Mouse (Mus musculus) ovary, adult 2 months (tissue): ENCODE results near the gene Lexm. TPM values are rescaled to one million over a fixed set of nuclear protein-coding genes. Genes with fewer than 3 reads are reported as not detected.

Experiments
- polyA plus RNA-seq: library from polyadenylated mRNA; depleted of rRNA; stranded (reverse); fragments of >200 nt; gene quantifications from 2 replicates; pipeline ENCODE4 v1.2.3, GENCODE M21; 2012; rRNA removed

The Lexm gene
- polyA plus RNA-seq = not detected in 2 replicates

DNA sequence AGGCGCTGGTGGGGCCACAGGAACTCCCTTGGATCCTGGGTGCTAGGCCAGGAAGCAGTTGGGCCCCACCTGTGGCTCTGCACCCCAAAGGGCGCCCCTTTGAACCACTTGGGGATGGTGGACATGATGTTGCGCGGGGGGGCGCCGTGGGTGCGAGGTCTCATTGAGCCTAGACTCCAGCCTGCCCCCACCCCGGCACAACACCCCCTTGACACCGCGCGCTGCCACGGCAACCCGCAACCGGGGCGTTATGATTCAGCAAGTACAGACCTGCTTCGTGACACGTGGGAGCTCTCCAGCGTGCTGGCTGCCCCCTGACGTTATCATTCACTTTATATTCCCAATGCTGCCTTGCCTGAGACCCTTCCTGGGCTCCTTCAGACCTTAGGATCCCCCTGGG lies at the start of gene Lexm:
Gene Lexm (minus strand): TSS at position 186 of the 400 bp plus-strand sequence.

DNA sequence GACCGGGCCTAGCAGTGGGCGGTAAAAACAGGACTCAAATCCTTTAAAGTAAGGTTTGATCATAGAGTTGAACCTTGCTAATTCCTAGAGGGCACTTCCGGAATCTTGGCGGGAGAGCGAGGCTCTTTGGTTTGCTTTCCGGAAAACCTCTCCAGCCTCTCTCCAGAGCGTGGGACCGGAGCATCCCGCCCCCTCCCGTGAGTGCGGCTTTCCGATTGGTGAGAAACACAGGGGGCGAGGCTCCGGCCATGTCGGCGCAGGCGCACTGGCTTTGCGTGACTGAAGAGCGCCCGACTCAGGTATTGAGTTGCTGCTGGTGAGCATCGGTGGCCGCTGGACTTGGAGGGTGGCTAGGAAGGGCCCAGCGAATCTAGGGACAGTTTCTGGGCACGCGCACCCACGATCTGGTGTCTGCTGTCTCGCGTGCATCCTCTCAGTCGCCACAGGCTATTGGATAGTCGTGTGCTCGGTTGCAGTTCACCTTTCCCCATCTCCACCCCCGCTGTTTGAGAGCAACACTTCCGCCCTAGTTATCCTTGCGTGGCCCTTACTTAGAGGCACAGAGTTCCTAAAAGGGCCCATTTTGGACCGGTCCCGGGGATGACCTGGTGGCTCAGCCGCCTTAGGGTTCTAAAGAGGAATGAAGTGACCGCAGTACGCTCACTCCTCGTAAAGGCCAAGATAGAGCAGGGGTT lies 33.9 kb upstream of the Lexm start, which contains the start of gene Pars2:
Gene Pars2 (plus strand): TSS at position 237 of the 695 bp plus-strand sequence.

GRCm38 (mm10) chr4:106622030-106622493 lies 5.0 kb upstream of the Lexm start, which contains the start of gene Ttc22:
Gene Ttc22 (plus strand): TSS chr4:106622432.

GRCm38 (mm10) chr4:106560846-106561781 lies 55.9 kb downstream of the Lexm start, which contains the start of gene Dhcr24:
Gene Dhcr24 (plus strand): TSS chr4:106561038.

Other genes with a start within 250 kb of the Lexm start
- 0.61 and 1.3 TPM in 2 replicates for gene Pcsk9, start 152.9 kb downstream of the Lexm start, polyA plus RNA-seq
- 0.05 and 0.17 TPM in 2 replicates for gene Bsnd, start 125.0 kb downstream of the Lexm start, polyA plus RNA-seq
- 146 and 162 TPM in 2 replicates for gene Dhcr24, start 56.2 kb downstream of the Lexm start, polyA plus RNA-seq
- gene Ttc22, start 5.2 kb upstream of the Lexm start, polyA plus RNA-seq = 2.0 TPM in 2 replicates
- 11.9 and 19.5 TPM in 2 replicates for gene Pars2, start 33.8 kb upstream of the Lexm start, polyA plus RNA-seq
- gene Ttc4, start 61.7 kb upstream of the Lexm start, polyA plus RNA-seq = 50.9 and 53.1 TPM in 2 replicates
- gene Mroh7, start 113.7 kb upstream of the Lexm start, polyA plus RNA-seq = 5.2 and 6.6 TPM in 2 replicates
- gene Fam151a, start 116.6 kb upstream of the Lexm start, polyA plus RNA-seq = 12.7 and 14.8 TPM in 2 replicates
- 10.8 and 13.7 TPM in 2 replicates for gene Acot11, start 187.8 kb upstream of the Lexm start, polyA plus RNA-seq